In the genomic region with DNA sequence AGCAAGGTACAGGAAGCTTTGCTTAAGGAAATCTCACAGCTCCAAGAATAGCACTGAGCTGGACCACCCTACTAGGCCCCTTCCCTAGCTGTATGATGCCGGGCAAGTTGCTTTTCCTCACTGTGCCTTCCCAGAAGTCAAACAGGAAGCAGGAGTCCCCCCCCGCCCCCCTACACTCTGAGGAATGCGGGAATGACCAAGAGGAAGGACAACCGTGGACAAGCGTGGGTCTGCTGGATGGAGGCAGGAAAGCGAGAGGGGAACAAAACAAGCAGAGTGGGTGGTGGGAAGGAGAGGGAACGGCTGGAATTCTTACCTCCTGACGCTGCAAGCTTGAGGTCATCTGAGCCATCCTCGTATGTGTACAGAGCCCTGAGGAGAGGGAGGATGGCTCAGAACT, we compare ENCODE assay signal across 9 mouse cellular contexts. TPM values are rescaled to one million over a fixed set of nuclear protein-coding genes. Genes with fewer than 3 reads are reported as not detected.
DNase-seq lines count a peak whose midpoint lies in the region; ATAC-seq and TF ChIP-seq lines count a peak whose summit lies in the region.
"Had no signal": no experiment of that assay in that cellular context is flagged by ENCODE, and none has a peak within 500 bp of the region (broad histone marks: within the 10 kb centered on the region; RNA-seq: fewer than 3 reads in every experiment).

No protein-coding gene starts in this region.

- peak overlapping the region; percentile 54 for H3K27ac ChIP-seq in heart, embryonic 13.5 days (replicated peaks)
- no peak overlapping the region; the same call in 1 of the 2 replicates for H3K27ac ChIP-seq in testis, adult 2 months (ENCODE audit: control insufficient read depth, insufficient read depth, low read depth, low read length)
- peak overlapping the region; percentile 40; the same call in 1 of the 2 replicates for H3K27ac ChIP-seq in liver, postnatal 0 days (ENCODE audit: low read depth)
- H3K27ac ChIP-seq: liver, embryonic 15.5 days had no signal

- H3K9me3 ChIP-seq in heart, embryonic 13.5 days, result no peaks in the 10 kb centered on the region
- H3K9me3 ChIP-seq in liver, postnatal 0 days (ENCODE audit: low read length), result no peaks in the 10 kb centered on the region
- H3K9me3 ChIP-seq: liver, embryonic 15.5 days had no signal

- H3K4me1 ChIP-seq in heart, embryonic 13.5 days, result peaks cover 61% of the 10 kb centered on the region
- peaks cover 40% of the 10 kb centered on the region for H3K4me1 ChIP-seq in testis, adult 2 months (ENCODE audit: control insufficient read depth, insufficient read depth, low read length)
- H3K4me1 ChIP-seq in liver, postnatal 0 days (ENCODE audit: insufficient read depth), result peaks cover 14% of the 10 kb centered on the region

- ATAC-seq in heart, embryonic 13.5 days (ENCODE audit: extremely low read depth, insufficient number of reproducible peaks, low FRiP score, low TSS enrichment), result no peak
- peak; percentile 21 for ATAC-seq in liver, postnatal 0 days

- whole genome bisulfite sequencing in heart, embryonic 13.5 days, result 27% methylated on average over 9 of the region's 9 CpGs
- 52% methylated on average over 9 of the region's 9 CpGs for WGBS in liver, postnatal 0 days (ENCODE audit: insufficient replicate concordance)

- H3K4me2 ChIP-seq in heart, embryonic 13.5 days, result peak overlapping the region; percentile 22
- no peak overlapping the region for H3K4me2 ChIP-seq in liver, postnatal 0 days (ENCODE audit: low read depth, low read length)
- H3K4me2 ChIP-seq: liver, embryonic 15.5 days had no signal

- H3K9ac ChIP-seq in heart, embryonic 13.5 days, result peak overlapping the region; percentile 50; the same call in 1 of the 2 replicates
- no peak overlapping the region for H3K9ac ChIP-seq in liver, postnatal 0 days (replicated peaks)
- H3K9ac ChIP-seq: liver, embryonic 15.5 days had no signal

- no peak for TF ChIP-seq POLR2A in testis, adult 2 months (IDR thresholded peaks at IDR 0.05; ENCODE audit: control insufficient read depth, low read depth, low read length)

- H3K27me3 ChIP-seq in heart, embryonic 13.5 days (replicated peaks), result peaks cover 86% of the 10 kb centered on the region
- H3K27me3 ChIP-seq in testis, adult 2 months (ENCODE audit: control insufficient read depth, insufficient read depth, low read length), result no peaks in the 10 kb centered on the region; the same call in none of the 2 replicates
- H3K27me3 ChIP-seq in liver, postnatal 0 days (ENCODE audit: insufficient read depth, low read length), result peaks cover 34% of the 10 kb centered on the region

- H3K4me3 ChIP-seq in heart, embryonic 13.5 days, result peak overlapping the region; percentile 2; the same call in 1 of the 2 replicates
- peak overlapping the region; percentile 79 for H3K4me3 ChIP-seq in testis, adult 2 months (ENCODE audit: control insufficient read depth, low read depth, low read length)
- no peak overlapping the region for H3K4me3 ChIP-seq in liver, postnatal 0 days (ENCODE audit: low read depth, low read length)
- H3K4me3 ChIP-seq: liver, embryonic 15.5 days had no signal

- intact Hi-C loops in heart, postnatal 36 days (cut with DNase I), result no loop called here

- H3K36me3 ChIP-seq in heart, embryonic 13.5 days, result peaks cover 36% of the 10 kb centered on the region
- H3K36me3 ChIP-seq in testis, adult 2 months (ENCODE audit: control insufficient read depth, insufficient read depth, low read length), result no peaks in the 10 kb centered on the region
- H3K36me3 ChIP-seq in liver, postnatal 0 days (replicated peaks; ENCODE audit: insufficient read depth, low read length), result no peaks in the 10 kb centered on the region
- H3K36me3 ChIP-seq: liver, embryonic 15.5 days had no signal

- DNase-seq in heart, postnatal 36 days, result no peak
- no peak for DNase-seq in testis, postnatal 14 days (ENCODE audit: low spot score)
- DNase-seq in liver, postnatal 0 days, result no peak
- no peak for DNase-seq in spleen, postnatal 14 days (ENCODE audit: low spot score in 2 of 2)
- DNase-seq in urinary bladder, postnatal 14 days (ENCODE audit: low spot score), result no peak
- DNase-seq in cerebellum, postnatal 4 days (ENCODE audit: low spot score in 2 of 2), result no peak

- no peak for TF ChIP-seq EP300 in liver, postnatal 0 days (IDR thresholded peaks at IDR 0.05; ENCODE audit: low read depth)

- no peak for TF ChIP-seq CTCF in testis, adult 2 months (IDR thresholded peaks at IDR 0.05; ENCODE audit: control insufficient read depth, insufficient read depth, insufficient replicate concordance, low read depth, low read length)
- no peak for TF ChIP-seq CTCF in liver, postnatal 0 days (IDR thresholded peaks at IDR 0.05; ENCODE audit: low read depth)

RNA-seq across cellular contexts. Expression of a gene that starts 4.8 kb away (rescaled TPM):
- polyA plus RNA-seq in heart, embryonic 13.5 days (2015; fragmentation: Nextera tagmentation; extraction: Ambion mirVana), result 83.8 and 84.9 TPM in 2 replicates
- 1 to 10 TPM; 9.4 to 9.6 TPM for total RNA-seq in heart, postnatal 36 days (2021)
- polyA plus RNA-seq in testis, adult 2 months (2012; rRNA removed), result 89.3 and 101 TPM in 2 replicates
- 4.1 and 4.2 TPM in 2 replicates for polyA plus RNA-seq in liver, postnatal 0 days (2015; fragmentation: Nextera tagmentation; extraction: Ambion mirVana)

RNA-seq across cellular contexts. Expression of a gene that starts 19.0 kb away (rescaled TPM):
- not detected in 2 replicates for polyA plus RNA-seq in heart, embryonic 13.5 days (2015; fragmentation: Nextera tagmentation; extraction: Ambion mirVana)
- total RNA-seq in heart, postnatal 36 days (2021), result under 1 TPM; 0.58 to 0.70 TPM
- 20.3 and 24.9 TPM in 2 replicates for polyA plus RNA-seq in testis, adult 2 months (2012; rRNA removed)
- not detected in 2 replicates for polyA plus RNA-seq in liver, postnatal 0 days (2015; fragmentation: Nextera tagmentation; extraction: Ambion mirVana)
- polyA plus RNA-seq: liver, embryonic 15.5 days had no signal

RNA-seq across cellular contexts. Expression of a gene that starts 30.4 kb away (rescaled TPM):
- polyA plus RNA-seq in heart, embryonic 13.5 days (2015; fragmentation: Nextera tagmentation; extraction: Ambion mirVana), result 402 and 437 TPM in 2 replicates
- total RNA-seq in heart, postnatal 36 days (2021), result 10 to 100 TPM; 49.3 to 49.9 TPM
- polyA plus RNA-seq in testis, adult 2 months (2012; rRNA removed), result 7.6 and 14.5 TPM in 2 replicates
- polyA plus RNA-seq in liver, postnatal 0 days (2015; fragmentation: Nextera tagmentation; extraction: Ambion mirVana), result 15.9 and 17.0 TPM in 2 replicates

RNA-seq across cellular contexts. Expression of a gene that starts 38.2 kb away (rescaled TPM):
- polyA plus RNA-seq in heart, embryonic 13.5 days (2015; fragmentation: Nextera tagmentation; extraction: Ambion mirVana), result 16.7 and 17.7 TPM in 2 replicates
- 10 to 100 TPM; 17.6 to 18.1 TPM for total RNA-seq in heart, postnatal 36 days (2021)
- 7.8 and 8.4 TPM in 2 replicates for polyA plus RNA-seq in testis, adult 2 months (2012; rRNA removed)
- polyA plus RNA-seq in liver, postnatal 0 days (2015; fragmentation: Nextera tagmentation; extraction: Ambion mirVana), result 15.9 and 16.7 TPM in 2 replicates

RNA-seq across cellular contexts. Expression of a gene that starts 46.0 kb away (rescaled TPM):
- 1.1 and 1.2 TPM in 2 replicates for polyA plus RNA-seq in heart, embryonic 13.5 days (2015; fragmentation: Nextera tagmentation; extraction: Ambion mirVana)
- 1 to 10 TPM; 2.2 to 2.7 TPM for total RNA-seq in heart, postnatal 36 days (2021)
- polyA plus RNA-seq in testis, adult 2 months (2012; rRNA removed), result 2.3 TPM in 2 replicates
- polyA plus RNA-seq in liver, postnatal 0 days (2015; fragmentation: Nextera tagmentation; extraction: Ambion mirVana), result 18.1 and 20.2 TPM in 2 replicates

Comparison
In these comparisons a context has a peak if more than half of its experiments do, and no peak if none do; other contexts are left out.
1. RNA of a gene that starts 4.8 kb away (polyA plus RNA-seq): 89.3 to 101 TPM in testis, adult 2 months and 83.8 to 84.9 TPM in heart, embryonic 13.5 days; 4.1 to 4.2 TPM in liver, postnatal 0 days; every median in the first group is over 10 times any median in the second.
2. RNA of a gene that starts 19.0 kb away (polyA plus RNA-seq): 20.3 to 24.9 TPM in testis, adult 2 months; not detected in heart, embryonic 13.5 days and not detected in liver, postnatal 0 days; every median in the first group is over 10 times any median in the second.
3. RNA of a gene that starts 30.4 kb away (polyA plus RNA-seq): 402 to 437 TPM in heart, embryonic 13.5 days; 15.9 to 17.0 TPM in liver, postnatal 0 days and 7.6 to 14.5 TPM in testis, adult 2 months; every median in the first group is over 10 times any median in the second.